Mouse (Mus musculus) heart, embryonic 13.5 days (tissue): ENCODE data around the gene Cdk2ap2. TPM values are rescaled to one million over a fixed set of nuclear protein-coding genes. Genes with fewer than 3 reads are reported as not detected.

ENCODE experiments used
- ATAC-seq: fragments of 200-750 bp; cut with Nextera tagmentation; 2 replicates; pipeline ENCODE4 v1.8.0; 2017; ENCODE audit warnings: moderate TSS enrichment; ENCODE audit not compliant: insufficient number of reproducible peaks, low FRiP score, low TSS enrichment; ENCODE audit errors: extremely low read depth
- H3K27ac ChIP-seq: fragments of 300-500 bp; sonication (generic); replicated peaks from 2 replicates; pipeline ENCODE4 v1.5.1; 2015; ENCODE audit warnings: moderate library complexity, mild to moderate bottlenecking, inconsistent platforms
- H3K27me3 ChIP-seq: fragments of 300-500 bp; sonication (generic); replicated peaks from 2 replicates; pipeline ENCODE4 v1.6.1; 2015; ENCODE audit warnings: mild to moderate bottlenecking, inconsistent platforms
- H3K36me3 ChIP-seq: fragments of 300-500 bp; sonication (generic); 2 replicates; pipeline ENCODE4 v1.6.1; 2015; ENCODE audit warnings: mild to moderate bottlenecking, inconsistent platforms
- H3K4me1 ChIP-seq: fragments of 300-500 bp; sonication (generic); 2 replicates; pipeline ENCODE4 v1.6.1; 2015; ENCODE audit warnings: inconsistent platforms
- H3K4me2 ChIP-seq: fragments of 300-500 bp; sonication (generic); 2 replicates; pipeline ENCODE4 v1.6.1; 2015; ENCODE audit warnings: inconsistent platforms, mild to moderate bottlenecking, moderate library complexity
- H3K4me3 ChIP-seq: fragments of 300-500 bp; sonication (generic); 2 replicates; pipeline ENCODE4 v1.5.1; 2015; ENCODE audit warnings: moderate library complexity, mild to moderate bottlenecking, inconsistent platforms
- H3K9ac ChIP-seq: fragments of 300-500 bp; sonication (generic); 2 replicates; pipeline ENCODE4 v1.6.1; 2015; ENCODE audit warnings: inconsistent platforms, mild to moderate bottlenecking, moderate library complexity
- H3K9me3 ChIP-seq: fragments of 300-500 bp; sonication (generic); 2 replicates; pipeline ENCODE4 v1.6.1; 2016; ENCODE audit warnings: inconsistent platforms
- WGBS: fragments of 180-500 bp; shearing (Covaris S2); methylation state at CpG from one replicate; pipeline ENCODE4 v1.1.7; 2015; ENCODE audit warnings: mixed read lengths; 5-methylcytosine and 5-hydroxymethylcytosine counted together
- polyA plus RNA-seq: library from polyadenylated mRNA; unstranded; fragments of >200 nt; fragmentation: Nextera tagmentation; extraction: Ambion mirVana; gene quantifications from 2 replicates; pipeline ENCODE4 v1.2.1, GENCODE M21; 2015

The Cdk2ap2 gene
- polyA plus RNA-seq, 1 experiment from 2014 or later = 64.5 TPM

DNA sequence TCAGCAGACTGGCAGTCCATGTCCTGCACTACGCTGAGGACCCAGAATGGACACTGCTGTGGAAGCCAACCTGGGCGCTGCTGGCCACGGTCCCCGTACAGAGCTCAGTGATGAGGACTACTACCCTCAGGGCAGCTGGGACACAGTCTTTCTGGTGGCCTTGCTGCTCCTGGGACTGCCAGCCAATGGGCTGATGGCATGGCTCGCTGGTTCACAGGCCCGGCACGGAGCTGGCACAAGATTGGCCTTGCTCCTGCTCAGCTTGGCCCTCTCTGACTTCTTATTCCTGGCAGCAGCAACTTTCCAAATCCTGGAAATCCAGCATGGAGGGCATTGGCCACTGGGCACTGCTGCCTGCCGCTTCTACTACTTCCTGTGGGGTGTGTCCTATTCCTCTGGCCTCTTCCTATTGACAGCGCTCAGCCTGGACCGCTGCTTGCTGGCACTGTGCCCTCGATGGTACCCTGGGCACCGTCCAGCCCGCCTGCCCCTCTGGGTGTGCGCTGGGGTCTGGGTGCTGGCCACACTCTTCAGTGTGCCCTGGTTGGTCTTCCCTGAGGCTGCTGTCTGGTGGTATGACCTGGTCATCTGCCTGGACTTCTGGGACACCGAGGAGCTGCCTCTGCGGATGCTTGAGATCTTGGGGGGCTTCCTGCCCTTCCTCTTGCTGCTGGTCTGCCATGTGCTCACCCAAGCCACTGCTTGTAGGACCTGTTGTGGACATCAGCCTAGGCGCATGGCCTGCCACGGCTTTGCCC is 45.6 kb downstream of the Cdk2ap2 start:
- no peaks in the 10 kb centered on the region for H3K36me3 ChIP-seq
- H3K4me1 ChIP-seq = peaks cover 3% of the 10 kb centered on the region; the same call in 1 of the 2 replicates
- no peak for ATAC-seq
- WGBS = 85% methylated on average over 18 of the region's 18 CpGs
- H3K27ac ChIP-seq = no peak overlapping the region
- peaks cover 5% of the 10 kb centered on the region; the same call in 1 of the 2 replicates for H3K9me3 ChIP-seq
- 0 out of 2 replicates have a peak, but pooled peaks cover 9% of the 10 kb centered on the region for H3K27me3 ChIP-seq
- no peak overlapping the region for H3K4me2 ChIP-seq
- H3K9ac ChIP-seq = no peak overlapping the region
- no peak overlapping the region for H3K4me3 ChIP-seq

DNA sequence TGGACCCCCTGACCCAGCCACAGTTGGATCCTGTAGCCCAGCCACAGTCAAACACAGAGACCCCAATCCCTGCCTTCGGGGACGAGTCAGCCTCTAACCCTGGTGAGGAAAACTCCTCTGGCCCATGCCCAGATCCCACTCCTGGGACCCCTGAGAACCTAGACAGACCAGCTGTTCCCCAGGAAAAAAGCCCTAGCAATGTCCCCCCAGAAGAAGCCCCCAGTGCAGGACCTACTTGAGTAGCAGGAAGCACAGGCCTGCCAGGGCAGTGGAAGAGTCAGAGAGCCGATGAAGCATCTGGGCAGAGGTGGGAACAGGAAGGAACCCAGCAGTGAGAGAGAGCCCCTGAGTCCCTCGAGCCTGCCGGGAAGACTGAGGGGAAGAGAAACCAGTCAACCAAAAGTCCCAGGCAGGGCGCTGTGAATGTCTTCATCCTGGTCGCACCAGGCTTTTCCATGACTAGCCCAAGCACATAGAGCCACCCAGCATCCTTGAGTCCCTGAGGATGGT is 46.8 kb downstream of the Cdk2ap2 start, which contains the start of gene Cabp4:
Gene Cabp4, minus strand, starts transcription at position 275 of the 510 bp plus-strand sequence.
- no peak within 1 kb of the TSS for H3K27ac ChIP-seq
- peaks cover 5% of the 10 kb centered on the region; the same call in 1 of the 2 replicates for H3K9me3 ChIP-seq
- WGBS = 67% methylated on average over 7 of the region's 7 CpGs
- no peak within 1 kb of the TSS for H3K4me3 ChIP-seq
- H3K27me3 ChIP-seq = 0 out of 2 replicates have a peak, but pooled peaks cover 4% of the 10 kb centered on the region
- H3K9ac ChIP-seq = no peak within 1 kb of the TSS
- no peak within 1 kb of the TSS for H3K4me2 ChIP-seq
- H3K36me3 ChIP-seq = no peaks in the 10 kb centered on the region
- peaks cover 8% of the 10 kb centered on the region for H3K4me1 ChIP-seq
- ATAC-seq = no peak

DNA sequence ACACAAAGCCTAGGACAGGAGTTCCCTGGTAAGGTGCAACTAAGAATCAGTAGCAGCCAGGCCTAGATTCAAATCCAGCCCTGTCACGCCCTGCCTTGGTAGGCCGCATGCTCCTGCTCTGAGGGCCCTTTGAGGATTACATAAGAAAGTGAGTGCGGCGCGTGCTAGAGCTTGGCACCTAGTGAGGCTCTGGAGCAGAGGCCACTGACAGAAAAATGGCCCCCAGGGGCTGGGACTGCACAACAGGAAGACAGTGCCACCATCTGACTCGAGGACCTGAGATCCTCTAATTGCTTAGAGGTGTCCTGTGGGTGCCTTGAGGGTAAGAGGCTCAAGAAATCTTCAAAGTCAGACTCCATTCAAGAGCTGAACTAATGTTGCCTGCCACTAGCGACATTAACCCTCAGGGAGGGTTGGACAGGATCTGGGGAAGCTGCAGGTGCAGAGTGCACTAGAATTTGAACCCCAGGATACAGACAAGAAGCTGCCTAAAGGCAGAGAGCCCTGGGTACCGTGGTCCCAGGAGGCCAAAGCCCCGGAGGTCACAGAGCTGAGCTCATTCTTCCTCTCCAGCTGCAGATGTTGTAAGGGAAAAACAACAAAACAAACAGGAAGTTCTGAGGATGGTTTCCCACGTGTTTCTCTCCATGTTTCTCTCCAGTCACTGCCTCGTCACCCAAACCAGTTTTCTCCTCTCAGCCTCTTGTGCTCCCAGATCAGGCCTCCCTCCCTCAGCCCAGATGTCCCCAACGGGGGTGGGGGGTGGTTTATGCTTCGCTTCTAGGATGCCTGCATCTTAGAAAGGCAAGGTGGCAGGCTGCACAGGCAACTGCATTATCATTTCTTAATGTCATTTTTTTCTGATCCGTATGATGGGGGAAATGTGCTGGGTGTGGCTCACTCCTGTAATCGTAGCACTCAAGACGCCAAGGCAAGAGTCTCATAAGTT is 47.8 kb downstream of the Cdk2ap2 start:
- no peak for ATAC-seq
- Histone ChIP-seq H3K27ac (no peak overlapping the region), H3K4me3 (no peak overlapping the region), H3K4me2 (no peak overlapping the region), H3K9me3 (peaks cover 5% of the 10 kb centered on the region; the same call in 1 of the 2 replicates), H3K9ac (no peak overlapping the region), H3K27me3 (no peaks in the 10 kb centered on the region), H3K36me3 (peaks cover 1% of the 10 kb centered on the region), H3K4me1 (peaks cover 17% of the 10 kb centered on the region)
- WGBS = 74% methylated on average over 16 of the region's 16 CpGs

- Histone ChIP-seq H3K36me3 (peaks cover 12% of the 10 kb centered on the region), H3K27ac (no peak overlapping the region), H3K4me1 (peaks cover 21% of the 10 kb centered on the region), H3K4me3 (no peak overlapping the region), H3K4me2 (no peak overlapping the region), H3K27me3 (no peaks in the 10 kb centered on the region), H3K9me3 (peaks cover 5% of the 10 kb centered on the region; the same call in 1 of the 2 replicates), H3K9ac (no peak overlapping the region)
- ATAC-seq = no peak
- WGBS = 84% methylated on average over 5 of the region's 5 CpGs
Measured at GRCm38 (mm10) chr19:4145936-4146335, 49.0 kb downstream of the Cdk2ap2 start.

DNA sequence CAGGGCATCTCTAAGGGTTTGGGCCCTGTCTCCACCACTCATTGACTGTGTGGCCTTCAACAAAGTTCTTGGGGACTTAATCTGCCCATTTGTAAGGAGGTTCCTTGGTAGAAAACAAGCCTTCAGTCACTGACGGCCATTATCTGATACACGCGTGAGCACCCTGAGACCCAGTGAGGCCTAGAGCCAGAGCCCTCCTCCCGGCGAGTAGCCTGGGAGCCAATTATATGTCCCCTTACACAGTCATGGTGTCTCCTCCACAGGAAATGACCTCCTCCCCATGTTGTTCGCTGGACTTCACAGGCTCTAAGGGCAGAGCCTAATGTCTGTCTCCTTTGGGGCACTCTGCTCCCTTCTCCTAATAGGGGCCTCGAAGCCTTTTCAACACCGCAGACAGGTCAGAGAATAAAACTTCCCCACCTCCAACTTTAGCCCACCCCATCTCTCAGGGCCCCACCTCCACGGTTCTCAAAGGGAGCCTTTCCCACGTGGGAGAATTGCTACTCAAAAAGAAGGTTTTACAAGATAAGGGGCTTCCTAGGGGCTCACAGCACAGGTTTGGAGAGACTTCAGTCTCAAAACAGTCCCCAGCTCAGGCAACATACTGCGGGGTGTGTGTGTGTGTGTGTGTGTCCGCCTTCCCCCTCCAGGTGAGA is 49.5 kb downstream of the Cdk2ap2 start:
- H3K27me3 ChIP-seq = no peaks in the 10 kb centered on the region
- no peak overlapping the region for H3K27ac ChIP-seq
- H3K4me1 ChIP-seq = peaks cover 27% of the 10 kb centered on the region
- WGBS = 60% methylated on average over 12 of the region's 12 CpGs
- H3K36me3 ChIP-seq = peaks cover 18% of the 10 kb centered on the region
- peaks cover 5% of the 10 kb centered on the region; the same call in 1 of the 2 replicates for H3K9me3 ChIP-seq
- no peak overlapping the region for H3K4me3 ChIP-seq
- H3K4me2 ChIP-seq = no peak overlapping the region
- H3K9ac ChIP-seq = no peak overlapping the region
- ATAC-seq = no peak

- Histone ChIP-seq H3K27ac (no peak overlapping the region), H3K4me3 (no peak overlapping the region), H3K36me3 (peaks cover 22% of the 10 kb centered on the region), H3K4me1 (peaks cover 30% of the 10 kb centered on the region), H3K9me3 (peaks cover 5% of the 10 kb centered on the region; the same call in 1 of the 2 replicates), H3K27me3 (no peaks in the 10 kb centered on the region), H3K4me2 (no peak overlapping the region), H3K9ac (0 out of 2 replicates have a peak overlapping the region, but pooled peaks have one; percentile 91)
- 49% methylated on average over 3 of the region's 3 CpGs for WGBS
- no peak for ATAC-seq
Measured at GRCm38 (mm10) chr19:4147022-4147405, 50.0 kb downstream of the Cdk2ap2 start.

DNA sequence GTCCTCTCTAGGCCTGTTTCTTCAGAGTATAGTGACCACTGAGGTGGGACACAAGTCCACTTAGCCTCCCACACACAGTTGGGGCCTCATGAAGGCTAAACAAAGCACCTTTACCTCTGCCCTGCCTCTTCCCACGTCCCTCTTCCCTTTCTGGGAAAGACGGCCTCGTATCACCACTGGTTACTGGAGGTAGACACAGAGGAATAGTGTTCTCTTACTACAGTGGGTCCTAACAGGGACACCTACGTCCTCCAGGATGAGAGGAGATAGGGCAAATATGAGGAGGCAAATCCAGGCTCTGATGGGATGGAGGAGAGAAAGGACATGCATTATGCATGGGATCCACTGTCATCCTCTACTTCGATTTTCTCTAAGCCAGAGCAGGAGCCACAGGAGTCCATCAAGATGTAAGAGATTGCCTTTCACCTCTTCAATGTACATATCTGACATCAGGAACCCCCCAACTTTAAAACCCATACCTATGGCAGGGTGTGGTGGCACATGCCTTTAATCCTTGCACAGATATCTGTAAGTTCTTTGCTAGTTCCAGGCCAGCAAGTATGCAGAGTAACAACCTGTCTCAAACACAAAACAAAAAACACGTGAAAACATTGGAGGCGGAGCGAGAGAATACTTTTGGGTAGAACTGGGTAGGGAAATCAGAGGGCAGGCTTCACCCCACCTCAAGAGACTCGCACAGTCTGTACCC is 51.0 kb downstream of the Cdk2ap2 start:
- Histone ChIP-seq H3K36me3 (peaks cover 31% of the 10 kb centered on the region), H3K4me1 (peaks cover 36% of the 10 kb centered on the region), H3K9ac (peak overlapping the region; percentile 91), H3K9me3 (peaks cover 5% of the 10 kb centered on the region; the same call in 1 of the 2 replicates), H3K27me3 (no peaks in the 10 kb centered on the region), H3K4me3 (peak overlapping the region; percentile 84), H3K27ac (peak overlapping the region; percentile 41; the same call in 1 of the 2 replicates), H3K4me2 (peak overlapping the region; percentile 88)
- ATAC-seq = no peak
- 40% methylated on average over 9 of the region's 9 CpGs for WGBS

GRCm38 (mm10) chr19:4148491-4148806 is 51.5 kb downstream of the Cdk2ap2 start, which contains the start of gene Coro1b:
Coro1b (plus strand) TSS chr19:4148619.
- H3K4me1 ChIP-seq = peaks cover 41% of the 10 kb centered on the region
- H3K4me3 ChIP-seq = peak within 1 kb of the TSS; percentile 84
- H3K27ac ChIP-seq = peak within 1 kb of the TSS; percentile 76
- 0% methylated on average over 30 of the region's 33 CpGs for WGBS
- H3K4me2 ChIP-seq = peak within 1 kb of the TSS; percentile 88
- no peaks in the 10 kb centered on the region for H3K27me3 ChIP-seq
- peaks cover 5% of the 10 kb centered on the region; the same call in 1 of the 2 replicates for H3K9me3 ChIP-seq
- peak; percentile 91 for ATAC-seq
- peaks cover 36% of the 10 kb centered on the region for H3K36me3 ChIP-seq
- H3K9ac ChIP-seq = peak within 1 kb of the TSS; percentile 91
